Mouse (Mus musculus): ENCODE data around the gene Gm10309.
"Not testable (repeated sequence)": the region's sequence is repeated elsewhere in the genome, so short reads cannot be mapped to it uniquely, and the experiment has no call there.

Gm10309 gene

DNA sequence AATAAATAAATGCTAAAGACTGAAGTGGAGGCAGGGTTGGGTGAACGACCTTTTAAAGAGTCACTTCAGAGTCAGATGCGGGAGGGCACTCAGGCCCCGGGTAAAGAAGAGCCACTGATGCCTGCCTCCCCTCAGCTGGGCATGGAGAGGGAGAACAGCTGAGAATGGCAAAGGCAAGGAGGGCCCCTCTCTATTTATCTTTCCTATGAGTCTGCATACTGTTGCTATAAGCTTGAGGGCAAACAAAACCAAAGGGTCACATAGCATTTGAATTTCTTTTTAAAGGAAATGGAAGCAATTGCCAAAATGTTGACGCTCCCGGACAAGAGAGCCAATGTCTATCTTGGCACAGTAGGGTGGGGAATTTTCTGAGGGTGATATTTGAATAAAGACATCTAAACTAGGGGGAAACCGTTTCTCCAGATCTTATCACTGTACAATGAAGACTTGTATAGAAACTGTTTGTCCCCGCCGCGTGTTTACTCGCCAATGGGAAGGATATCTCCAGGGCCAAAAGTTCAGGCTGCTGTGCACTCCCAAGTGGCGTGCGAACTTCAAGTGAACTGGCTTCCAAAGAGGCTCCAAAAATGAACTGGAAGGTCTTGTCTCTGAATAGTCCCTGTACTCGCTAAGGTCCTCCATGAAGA lies 10.1 kb upstream of the Gm10309 start:
- no peak for DNase-seq (ENCODE audit: low read depth, low spot score)

GRCm38 (mm10) chr17:86509871-86510270 lies 4.8 kb upstream of the Gm10309 start:
- DNase-seq (ENCODE audit: low read depth, low spot score) = no peak

GRCm38 (mm10) chr17:86508212-86508490 lies 3.1 kb upstream of the Gm10309 start:
- no peak for DNase-seq (ENCODE audit: low read depth, low spot score)

DNA sequence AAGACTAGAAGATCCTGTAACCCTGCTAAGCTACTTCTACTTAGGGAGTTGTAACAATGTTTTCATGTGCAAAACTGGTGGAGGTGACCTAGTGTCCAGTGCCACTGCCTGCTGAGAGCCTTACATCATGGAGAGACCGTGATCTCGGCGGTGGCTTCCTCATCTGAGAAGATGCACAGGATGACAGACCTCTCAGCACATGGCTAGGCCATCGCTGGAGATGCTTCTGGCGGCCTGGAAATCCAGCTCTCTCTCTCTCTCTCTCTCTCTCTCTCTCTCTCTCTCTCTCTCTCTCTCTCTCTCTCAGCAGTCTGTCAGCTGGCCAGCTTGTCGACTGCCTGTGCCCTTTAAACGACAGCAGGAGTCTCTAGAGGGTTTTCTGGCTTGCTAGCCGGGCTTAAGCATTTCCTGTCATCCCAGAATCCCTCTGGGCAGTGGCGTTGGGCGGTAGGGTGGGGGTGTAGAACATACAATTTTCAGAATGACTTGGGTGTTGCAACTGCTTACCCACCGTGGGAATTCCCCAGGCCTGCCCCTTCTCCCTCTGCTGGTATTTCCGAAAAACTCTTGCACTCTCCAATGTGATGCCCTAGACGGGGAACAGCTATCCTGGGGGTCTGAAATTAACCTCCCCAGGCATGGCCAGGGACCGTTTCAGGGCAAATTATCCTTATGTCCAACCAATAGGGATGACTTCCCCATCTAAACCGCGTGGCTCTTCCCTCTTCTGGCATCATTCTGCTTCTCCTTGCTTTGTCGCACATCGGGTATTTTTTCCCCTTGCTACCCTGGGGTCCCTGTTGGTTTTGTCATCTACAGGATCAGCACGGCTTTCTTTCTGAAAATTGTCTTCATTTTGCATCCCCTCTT lies 2.5 kb upstream of the Gm10309 start:
- DNase-seq (ENCODE audit: low read depth, low spot score) = peak; percentile 47

DNA sequence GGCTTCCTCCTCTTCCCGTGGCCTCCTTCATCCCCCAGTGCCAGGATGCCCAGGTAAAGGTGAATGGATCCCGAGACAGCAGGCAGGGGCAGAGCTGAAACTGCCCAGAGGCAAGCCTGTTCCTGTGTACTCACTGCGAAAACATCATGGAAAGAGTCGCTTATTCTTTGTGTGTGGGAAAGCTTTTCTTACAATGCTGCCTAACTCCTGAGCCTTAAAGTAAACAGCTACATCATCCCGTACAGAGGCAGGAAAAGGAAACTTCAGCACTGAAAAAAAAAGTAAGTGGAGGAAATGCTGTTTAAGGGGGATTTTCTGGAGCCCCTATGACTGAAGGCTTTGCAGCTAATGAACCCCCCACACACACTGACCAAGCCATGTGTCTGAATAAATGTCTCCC lies 1.8 kb upstream of the Gm10309 start:
- DNase-seq (ENCODE audit: low read depth, low spot score) = no peak

DNA sequence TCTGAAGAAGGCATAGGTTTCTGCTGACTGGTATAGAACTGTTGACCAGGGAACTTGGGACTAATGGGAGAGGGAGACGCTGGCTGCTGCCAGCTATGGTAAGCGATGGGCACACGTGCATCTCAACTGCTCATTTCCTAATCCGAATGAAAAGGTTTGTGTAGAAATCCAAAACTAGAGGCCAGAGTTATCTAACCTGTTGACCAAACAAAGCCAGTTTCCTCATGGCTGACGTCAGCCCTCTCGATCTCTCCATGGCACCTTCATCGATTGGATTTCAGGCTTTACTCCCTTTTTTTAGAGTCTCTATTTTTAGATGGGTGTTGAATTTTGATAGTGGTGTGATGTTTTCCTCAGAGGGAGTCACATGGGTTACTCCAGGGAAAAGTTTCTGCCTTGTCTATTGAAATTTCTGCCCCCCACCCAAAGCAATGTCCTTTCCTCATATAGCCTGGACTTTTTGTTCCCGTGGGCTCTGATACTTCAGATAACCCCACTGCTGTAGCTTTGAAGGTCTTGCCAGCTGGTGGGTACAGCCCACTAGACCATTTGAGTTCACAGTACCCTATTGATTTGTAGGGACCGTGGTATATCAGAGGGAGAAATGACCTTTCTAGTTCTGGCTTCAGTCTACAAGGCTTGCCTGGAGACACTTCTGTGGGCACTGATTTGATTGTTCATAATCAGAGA lies 1.7 kb downstream of the Gm10309 start:
- DNase-seq (ENCODE audit: low read depth, low spot score) = no peak

DNA sequence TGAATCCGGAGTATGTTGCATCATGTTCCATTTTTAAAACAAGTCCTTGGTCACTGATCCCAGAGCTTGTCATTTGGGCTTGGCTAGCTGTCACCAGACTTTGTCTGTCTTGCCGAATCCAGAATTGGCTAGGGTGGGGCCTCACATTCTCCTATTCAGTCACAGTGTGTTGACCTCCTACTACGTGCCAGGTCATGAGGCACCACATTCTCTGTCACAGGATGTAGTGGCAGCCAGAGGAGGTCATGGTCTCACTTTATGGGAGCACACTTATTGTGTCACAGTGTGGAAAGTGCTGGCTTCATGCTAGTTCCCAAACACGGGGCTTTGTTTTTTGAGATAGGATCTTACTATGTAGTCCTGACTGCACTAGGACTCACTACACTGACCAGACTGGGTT lies 3.6 kb downstream of the Gm10309 start:
- DNase-seq (ENCODE audit: low read depth, low spot score) = no peak

- no peak for DNase-seq (ENCODE audit: low read depth, low spot score)
Observed at GRCm38 (mm10) chr17:86499359-86500045, 5.5 kb downstream of the Gm10309 start.

DNA sequence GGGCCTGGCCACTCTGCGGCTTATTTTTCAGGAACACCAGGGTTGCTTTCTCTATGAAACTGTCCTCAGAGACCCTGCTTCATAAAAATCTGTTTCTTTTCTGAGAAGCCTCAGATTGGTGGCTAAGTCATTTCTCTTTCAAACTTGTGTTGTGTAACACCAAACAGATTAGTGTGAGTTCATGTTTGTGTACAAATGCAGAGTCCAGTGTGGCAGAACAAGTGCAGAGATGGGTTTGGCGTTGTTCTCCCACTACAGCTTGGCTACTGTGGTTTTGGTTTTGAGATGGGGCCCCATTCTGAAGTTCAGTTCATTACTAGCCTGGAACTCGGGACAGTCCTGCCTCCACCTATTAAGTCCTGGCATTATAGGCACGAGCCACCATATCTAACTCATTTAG lies 7.7 kb downstream of the Gm10309 start:
- DNase-seq (ENCODE audit: low read depth, low spot score) = no peak

GRCm38 (mm10) chr17:86496123-86496771 lies 8.8 kb downstream of the Gm10309 start:
- DNase-seq (ENCODE audit: low read depth, low spot score) = peak; percentile 81

DNA sequence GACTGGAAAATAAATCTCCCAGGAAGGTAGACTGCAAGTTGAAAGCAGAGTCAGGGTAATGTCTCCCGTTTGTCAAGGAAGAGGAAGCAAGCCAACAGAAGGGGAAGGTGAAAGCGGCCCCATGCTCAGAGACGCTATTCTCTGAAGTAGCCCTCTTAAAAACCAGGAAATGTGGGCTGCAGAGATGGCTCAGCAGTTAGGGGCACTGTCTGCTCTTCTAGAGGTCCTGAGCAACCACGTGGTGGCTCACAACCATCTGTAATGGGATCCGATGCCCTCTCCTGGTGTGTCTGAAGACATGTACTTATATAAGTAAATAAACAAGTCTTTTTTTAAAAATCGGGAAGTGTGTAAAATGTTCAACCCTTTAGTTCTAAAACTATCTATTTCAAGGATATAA lies 10.1 kb downstream of the Gm10309 start:
- DNase-seq (ENCODE audit: low read depth, low spot score) = peak; percentile 44

- DNase-seq (ENCODE audit: low read depth, low spot score) = no peak
Observed at GRCm38 (mm10) chr17:86494494-86494893, 10.5 kb downstream of the Gm10309 start.

DNA sequence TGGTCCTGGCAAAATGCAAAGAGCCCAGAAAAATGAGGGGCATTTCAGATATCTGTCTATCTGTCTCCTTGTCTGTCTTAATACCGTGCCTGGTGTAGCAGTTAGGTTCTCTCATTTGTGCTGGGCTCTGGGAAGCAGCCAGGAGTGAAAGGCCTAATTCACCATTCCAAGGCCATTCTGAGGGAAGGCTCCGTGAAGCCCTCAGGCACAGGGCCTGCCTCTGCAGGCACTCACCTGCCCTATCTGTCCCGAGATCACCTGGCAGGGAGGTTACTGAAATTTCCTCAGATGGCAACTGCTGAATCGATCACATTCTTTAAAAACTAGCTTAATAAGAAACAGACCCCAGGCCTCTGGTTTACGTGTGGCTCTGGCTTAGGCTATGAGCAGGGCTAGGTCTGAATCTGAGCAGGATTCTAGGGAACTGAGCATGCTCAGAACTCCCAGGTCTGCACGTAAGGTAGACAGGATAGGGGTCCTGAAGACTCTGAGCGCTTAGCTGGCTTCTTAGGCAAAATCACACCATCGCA lies 11.1 kb downstream of the Gm10309 start:
- no peak for DNase-seq (ENCODE audit: low read depth, low spot score)

DNA sequence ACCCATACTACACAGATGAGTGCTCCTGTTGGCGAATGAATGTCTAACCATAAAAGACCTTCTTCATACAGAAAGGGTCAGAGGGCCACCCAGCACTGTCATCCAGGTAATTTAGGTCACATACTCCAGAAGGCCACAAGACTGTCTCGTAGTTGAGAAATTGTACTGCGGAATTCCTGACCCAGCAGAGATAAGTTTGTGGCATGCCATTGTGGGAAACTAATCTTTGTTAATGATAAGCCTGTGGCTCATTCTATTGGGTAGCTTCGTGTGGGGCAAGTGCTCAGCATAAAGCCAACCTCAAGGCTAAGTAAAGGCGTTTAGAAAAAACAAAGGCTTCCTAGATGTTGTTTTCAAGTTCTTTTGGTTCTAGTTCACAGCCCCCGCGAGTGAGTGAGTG lies 12.7 kb downstream of the Gm10309 start:
- DNase-seq (ENCODE audit: low read depth, low spot score) = no peak

- no peak for DNase-seq (ENCODE audit: low read depth, low spot score)
Observed at GRCm38 (mm10) chr17:86489827-86490226, 15.2 kb downstream of the Gm10309 start.

DNA sequence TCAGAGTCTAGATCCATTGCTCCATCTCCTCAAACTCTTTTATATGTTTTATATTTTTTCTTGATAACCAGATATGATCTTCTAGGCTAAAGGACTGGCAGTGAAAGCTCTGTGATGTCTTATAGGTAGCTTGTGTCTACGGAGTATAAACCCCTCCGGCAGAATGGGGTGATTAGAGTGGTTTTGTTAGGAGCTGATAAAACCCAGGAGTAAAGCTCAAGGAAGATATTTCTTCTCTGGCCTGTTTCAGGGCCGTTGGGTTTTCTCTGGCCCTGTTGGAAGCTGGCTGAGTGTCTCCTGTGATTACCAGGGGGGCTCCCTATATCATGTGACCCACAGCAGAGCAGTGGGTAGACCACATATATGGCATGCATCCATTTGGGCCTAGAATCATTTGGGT lies 17.6 kb downstream of the Gm10309 start:
- no peak for DNase-seq (ENCODE audit: low read depth, low spot score)

DNA sequence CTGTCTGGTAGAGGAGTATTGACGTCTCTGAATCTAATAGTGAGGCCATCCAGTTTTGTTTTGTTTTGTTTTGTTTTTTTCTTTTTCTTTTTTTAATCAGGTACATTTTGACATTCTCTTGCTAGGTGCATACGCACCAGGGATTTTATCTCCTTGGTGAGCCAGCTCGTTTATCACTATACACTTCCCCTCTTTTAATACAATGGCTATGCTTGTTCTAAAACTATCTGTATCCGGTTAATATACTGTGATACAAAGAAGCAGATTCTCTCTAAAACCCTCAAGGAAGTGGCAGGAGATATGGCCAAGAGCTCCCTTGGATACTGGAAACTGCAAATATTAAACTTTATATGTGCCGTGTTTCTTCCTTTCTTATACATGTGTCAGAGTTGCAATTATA lies 18.4 kb downstream of the Gm10309 start:
- no peak for DNase-seq (ENCODE audit: low read depth, low spot score)

- peak; percentile 87 for DNase-seq (ENCODE audit: low read depth, low spot score)
Observed at GRCm38 (mm10) chr17:86484087-86484737, 20.8 kb downstream of the Gm10309 start.

- no peak for DNase-seq (ENCODE audit: low read depth, low spot score)
Observed at GRCm38 (mm10) chr17:86482675-86483074, 22.4 kb downstream of the Gm10309 start.

DNA sequence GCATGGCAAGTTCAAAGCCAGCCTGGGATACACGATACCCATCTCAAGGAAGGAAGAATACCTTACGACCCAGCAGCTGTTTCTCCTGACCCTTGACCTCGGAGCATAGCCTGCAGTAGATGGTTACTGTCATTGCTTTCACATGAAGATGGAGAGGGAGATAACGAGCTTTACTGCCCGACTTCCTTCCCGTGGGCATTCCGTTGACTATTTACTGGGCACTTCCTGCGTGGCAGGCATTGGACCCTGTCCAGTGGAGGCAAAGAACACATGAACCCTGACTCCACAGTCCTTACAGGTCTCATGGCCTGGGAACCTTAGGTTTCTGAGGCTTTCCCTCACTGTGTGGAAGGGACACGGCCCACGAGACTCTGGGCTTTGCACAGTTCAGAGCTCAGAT lies 25.6 kb downstream of the Gm10309 start:
- no peak for DNase-seq (ENCODE audit: low read depth, low spot score)

DNA sequence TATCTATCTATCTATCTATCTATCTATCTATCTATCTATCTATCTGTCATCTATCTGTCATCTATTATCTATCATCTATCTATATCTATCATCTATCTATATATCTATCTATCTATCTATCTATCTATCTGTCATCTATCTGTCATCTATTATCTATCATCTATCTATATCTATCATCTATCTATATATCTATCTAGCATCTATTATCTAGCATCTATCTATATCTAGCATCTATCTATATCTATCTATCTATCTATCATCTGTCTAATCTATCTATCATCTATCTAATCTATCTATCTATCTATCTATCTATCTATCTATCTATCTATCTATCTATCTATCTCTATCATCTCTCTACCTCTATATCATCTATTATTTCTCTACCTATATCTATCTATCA lies 27.6 kb downstream of the Gm10309 start:
- DNase-seq (ENCODE audit: low read depth, low spot score) = not testable (repeated sequence)

Measured in brain, adult 2 months (tissue).